Mouse (Mus musculus): ENCODE data around the gene Swi5. TPM values are rescaled to one million over a fixed set of nuclear protein-coding genes. Genes with fewer than 3 reads are reported as not detected.
"Not testable (repeated sequence)": the region's sequence is repeated elsewhere in the genome, so short reads cannot be mapped to it uniquely, and the experiment has no call there.

Swi5 gene
- polyA plus RNA-seq, 1 experiment from 2014 or later: 531 TPM

DNA sequence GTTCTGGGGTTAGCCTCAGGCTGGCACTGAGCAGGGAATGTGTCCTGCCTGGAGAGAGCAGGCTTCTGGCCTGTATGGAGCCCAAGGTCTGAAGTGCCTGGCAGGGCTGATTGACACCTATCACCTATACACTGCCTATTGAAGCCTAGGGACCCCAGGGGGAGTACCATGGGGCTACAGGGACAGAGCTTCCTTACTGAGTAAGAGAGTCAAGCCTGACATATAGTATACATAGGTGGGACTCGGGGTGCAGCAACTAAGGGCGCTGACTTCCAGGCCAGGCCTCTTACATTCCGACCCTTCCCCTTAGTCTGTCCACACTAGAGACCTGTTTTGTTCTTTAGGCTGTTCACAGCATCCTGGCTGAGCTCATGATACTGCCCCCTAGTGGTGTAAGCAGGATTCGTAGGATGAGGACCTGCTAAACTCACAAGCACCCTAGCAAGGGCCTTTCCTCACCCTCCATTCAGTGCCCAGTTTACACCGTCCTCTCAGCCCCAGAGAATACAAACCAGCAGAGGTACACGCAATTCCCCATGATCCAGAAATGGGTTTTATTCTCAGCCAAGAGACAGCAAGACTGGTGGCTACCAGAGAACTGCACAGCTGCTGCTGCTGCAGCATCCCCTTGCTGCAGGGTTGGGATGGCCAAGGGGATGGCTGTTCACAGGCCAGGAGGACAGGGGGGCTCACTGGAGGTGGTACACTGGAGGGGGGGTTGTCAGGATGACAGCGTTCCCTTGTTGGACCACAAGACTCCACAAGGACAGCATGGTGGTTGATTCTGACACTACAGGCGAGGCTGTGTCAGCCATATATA, 20.3 kb upstream of the Swi5 start:
- peak; percentile 67 for DNase-seq (ENCODE audit: extremely low spot score, low spot score)
- Histone ChIP-seq H3K4me1 (peaks cover 44% of the 10 kb centered on the region), H3K9me3 (no peaks in the 10 kb centered on the region), H3K4me3 (no peak overlapping the region), H3K27ac (no peak overlapping the region), H3K36me3 (replicated peaks) (peaks cover 69% of the 10 kb centered on the region), H3K27me3 (ENCODE audit: poor library complexity, severe bottlenecking) (peaks cover 27% of the 10 kb centered on the region)
- 47% methylated on average over 8 of the region's 8 CpGs for WGBS

- peaks cover 78% of the 10 kb centered on the region for H3K36me3 ChIP-seq (replicated peaks)
- DNase-seq (ENCODE audit: extremely low spot score, low spot score): no peak
- H3K27me3 ChIP-seq (ENCODE audit: poor library complexity, severe bottlenecking): peaks cover 19% of the 10 kb centered on the region
- 90% methylated on average over 6 of the region's 6 CpGs for WGBS
- H3K9me3 ChIP-seq: no peaks in the 10 kb centered on the region
- H3K27ac ChIP-seq: no peak overlapping the region
- no peak overlapping the region for H3K4me3 ChIP-seq
- peaks cover 38% of the 10 kb centered on the region for H3K4me1 ChIP-seq
These were observed 19.4 kb upstream of the Swi5 start for GRCm38 (mm10) chr2:32307247-32307798.

- Histone ChIP-seq H3K4me3 (no peak overlapping the region), H3K27ac (no peak overlapping the region), H3K27me3 (ENCODE audit: poor library complexity, severe bottlenecking) (peaks cover 14% of the 10 kb centered on the region), H3K36me3 (replicated peaks) (peaks cover 89% of the 10 kb centered on the region), H3K9me3 (no peaks in the 10 kb centered on the region), H3K4me1 (peaks cover 26% of the 10 kb centered on the region)
- no peak for DNase-seq (ENCODE audit: extremely low spot score, low spot score)
- WGBS: 82% methylated on average over 9 of the region's 9 CpGs
These were observed 18.3 kb upstream of the Swi5 start for GRCm38 (mm10) chr2:32306176-32306575.

DNA sequence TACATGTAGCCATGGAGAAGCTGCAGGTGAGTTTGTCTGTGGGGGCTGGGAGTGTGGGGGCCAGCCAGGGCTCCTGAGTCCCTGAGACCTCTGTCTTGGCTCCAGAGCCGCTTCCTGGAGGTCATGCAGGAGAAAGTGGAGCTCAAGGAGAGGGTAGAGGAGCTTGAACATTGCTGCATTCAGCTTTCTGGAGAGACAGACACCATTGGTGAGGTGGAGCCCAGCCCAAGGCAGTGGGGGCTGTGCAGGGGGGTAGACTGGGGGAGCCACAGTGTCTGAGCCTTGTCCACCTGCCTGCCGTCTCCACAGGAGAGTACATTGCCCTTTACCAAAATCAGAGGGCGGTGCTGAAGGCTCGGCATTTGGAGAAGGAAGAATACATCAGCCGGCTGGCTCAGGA, 17.8 kb upstream of the Swi5 start:
- H3K4me3 ChIP-seq: no peak overlapping the region
- peaks cover 94% of the 10 kb centered on the region for H3K36me3 ChIP-seq (replicated peaks)
- 90% methylated on average over 5 of the region's 5 CpGs for WGBS
- peaks cover 9% of the 10 kb centered on the region for H3K27me3 ChIP-seq (ENCODE audit: poor library complexity, severe bottlenecking)
- H3K9me3 ChIP-seq: no peaks in the 10 kb centered on the region
- peaks cover 21% of the 10 kb centered on the region for H3K4me1 ChIP-seq
- DNase-seq (ENCODE audit: extremely low spot score, low spot score): no peak
- H3K27ac ChIP-seq: no peak overlapping the region

GRCm38 (mm10) chr2:32304145-32304832, 16.4 kb upstream of the Swi5 start:
- WGBS: 57% methylated on average over 8 of the region's 8 CpGs
- Histone ChIP-seq H3K27me3 (ENCODE audit: poor library complexity, severe bottlenecking) (no peaks in the 10 kb centered on the region), H3K9me3 (no peaks in the 10 kb centered on the region), H3K4me1 (peaks cover 12% of the 10 kb centered on the region; the same call in 1 of the 2 replicates), H3K4me3 (no peak overlapping the region), H3K27ac (no peak overlapping the region), H3K36me3 (replicated peaks) (peaks cover 94% of the 10 kb centered on the region)
- DNase-seq (ENCODE audit: extremely low spot score, low spot score): peak; percentile 55

DNA sequence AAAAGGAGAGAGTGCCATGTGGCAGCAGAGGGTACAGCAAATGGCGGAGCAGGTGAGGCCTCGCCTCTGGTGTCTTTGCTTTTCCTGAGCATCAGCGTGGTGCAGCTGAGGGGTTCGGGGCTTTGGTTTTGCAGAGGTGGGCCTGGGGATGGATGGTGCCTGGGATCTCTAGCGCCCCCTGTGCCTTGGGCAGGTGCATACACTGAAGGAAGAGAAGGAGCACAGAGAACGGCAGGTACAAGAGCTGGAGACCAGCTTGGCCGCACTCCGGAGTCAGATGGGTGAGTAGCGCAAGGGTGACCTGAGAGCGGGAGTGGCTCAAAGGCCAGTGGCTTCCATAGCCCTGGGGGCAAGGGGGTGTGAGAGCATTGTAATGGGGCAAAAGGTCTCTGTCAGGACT, 15.1 kb upstream of the Swi5 start:
- H3K27me3 ChIP-seq (ENCODE audit: poor library complexity, severe bottlenecking): no peaks in the 10 kb centered on the region
- peaks cover 7% of the 10 kb centered on the region; the same call in 1 of the 2 replicates for H3K4me1 ChIP-seq
- DNase-seq (ENCODE audit: extremely low spot score, low spot score): no peak
- peaks cover 97% of the 10 kb centered on the region for H3K36me3 ChIP-seq (replicated peaks)
- H3K4me3 ChIP-seq: no peak overlapping the region
- 89% methylated on average over 10 of the region's 10 CpGs for WGBS
- no peak overlapping the region for H3K27ac ChIP-seq
- no peaks in the 10 kb centered on the region for H3K9me3 ChIP-seq

DNA sequence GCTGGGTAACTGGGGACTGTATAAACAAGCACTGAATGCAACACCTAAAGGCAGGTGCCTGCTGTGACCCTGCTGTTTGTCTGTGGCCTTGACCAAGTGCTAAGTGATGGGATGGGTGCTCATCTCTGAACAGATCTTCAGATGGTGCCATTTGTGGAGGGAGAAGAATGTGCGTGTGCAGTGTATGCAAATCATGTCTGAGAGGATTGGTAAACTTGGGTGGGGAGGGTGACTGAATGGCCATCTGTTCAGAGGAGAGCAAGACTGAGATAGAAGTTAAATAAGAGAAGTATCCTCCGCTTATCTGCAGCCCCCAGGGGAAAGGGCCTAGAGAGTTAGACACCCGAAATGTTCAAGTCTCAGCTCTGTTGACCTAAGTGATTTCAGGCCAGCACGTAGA, 11.6 kb upstream of the Swi5 start:
- H3K27me3 ChIP-seq (ENCODE audit: poor library complexity, severe bottlenecking): no peaks in the 10 kb centered on the region
- H3K4me3 ChIP-seq: no peak overlapping the region
- H3K27ac ChIP-seq: no peak overlapping the region
- 95% methylated on average over 4 of the region's 4 CpGs for WGBS
- H3K36me3 ChIP-seq (replicated peaks): peaks cover 92% of the 10 kb centered on the region
- H3K9me3 ChIP-seq: no peaks in the 10 kb centered on the region
- peaks cover under 1% of the 10 kb centered on the region; the same call in 1 of the 2 replicates for H3K4me1 ChIP-seq
- no peak for DNase-seq (ENCODE audit: extremely low spot score, low spot score)

GRCm38 (mm10) chr2:32295842-32296241, 8.0 kb upstream of the Swi5 start:
- not testable (repeated sequence) for H3K9me3 ChIP-seq; DNase-seq (ENCODE audit: extremely low spot score, low spot score); H3K4me3 ChIP-seq; H3K4me1 ChIP-seq; H3K27ac ChIP-seq; H3K27me3 ChIP-seq (ENCODE audit: poor library complexity, severe bottlenecking)
- WGBS: 79% methylated on average over 2 of the region's 2 CpGs
- H3K36me3 ChIP-seq (replicated peaks): peaks cover 77% of the 10 kb centered on the region

DNA sequence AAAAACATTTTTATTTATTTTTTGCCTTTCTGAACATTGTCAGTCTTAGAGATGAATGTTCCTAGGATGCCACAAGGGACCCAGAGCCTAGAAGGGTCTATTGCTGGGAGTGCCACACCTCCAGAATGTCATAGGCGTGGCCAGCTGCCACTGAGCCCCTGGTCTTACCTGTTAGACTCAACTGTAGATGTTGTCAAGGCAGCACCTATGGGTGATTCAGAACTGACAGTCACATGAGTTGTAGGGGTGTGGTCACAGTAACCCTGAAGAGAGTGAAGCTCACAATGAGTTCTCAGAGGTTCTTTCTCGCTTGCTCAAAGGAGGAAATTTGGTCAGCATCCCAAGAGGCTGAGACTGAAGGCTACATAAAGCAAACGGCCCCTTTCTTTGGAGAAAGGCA, 7.4 kb upstream of the Swi5 start:
- H3K4me3 ChIP-seq: no peak overlapping the region
- peaks cover 73% of the 10 kb centered on the region for H3K36me3 ChIP-seq (replicated peaks)

GRCm38 (mm10) chr2:32294348-32294747, 6.5 kb upstream of the Swi5 start:
- H3K36me3 ChIP-seq (replicated peaks): peaks cover 64% of the 10 kb centered on the region
- DNase-seq (ENCODE audit: extremely low spot score, low spot score): no peak
- H3K4me3 ChIP-seq: no peak overlapping the region
- H3K27me3 ChIP-seq (ENCODE audit: poor library complexity, severe bottlenecking): no peaks in the 10 kb centered on the region
- no peak overlapping the region for H3K27ac ChIP-seq
- peaks cover 1% of the 10 kb centered on the region; the same call in 1 of the 2 replicates for H3K4me1 ChIP-seq
- WGBS: 90% methylated on average over 8 of the region's 8 CpGs
- no peaks in the 10 kb centered on the region for H3K9me3 ChIP-seq

More for the DNA sequence above, 7.4 kb upstream of the Swi5 start:
- no peaks in the 10 kb centered on the region for H3K4me1 ChIP-seq
- H3K27ac ChIP-seq: no peak overlapping the region
- DNase-seq (ENCODE audit: extremely low spot score, low spot score): no peak
- 91% methylated on average over 3 of the region's 3 CpGs for WGBS
- no peaks in the 10 kb centered on the region for H3K9me3 ChIP-seq
- H3K27me3 ChIP-seq (ENCODE audit: poor library complexity, severe bottlenecking): no peaks in the 10 kb centered on the region

GRCm38 (mm10) chr2:32289578-32289977, 1.7 kb upstream of the Swi5 start:
- Histone ChIP-seq H3K27me3 (ENCODE audit: poor library complexity, severe bottlenecking) (no peaks in the 10 kb centered on the region), H3K4me1 (peaks cover 23% of the 10 kb centered on the region), H3K9me3 (no peaks in the 10 kb centered on the region), H3K27ac (no peak overlapping the region), H3K36me3 (replicated peaks) (peaks cover 39% of the 10 kb centered on the region), H3K4me3 (peak overlapping the region; percentile 95; the same call in 1 of the 2 replicates)
- no peak for DNase-seq (ENCODE audit: extremely low spot score, low spot score)

DNA sequence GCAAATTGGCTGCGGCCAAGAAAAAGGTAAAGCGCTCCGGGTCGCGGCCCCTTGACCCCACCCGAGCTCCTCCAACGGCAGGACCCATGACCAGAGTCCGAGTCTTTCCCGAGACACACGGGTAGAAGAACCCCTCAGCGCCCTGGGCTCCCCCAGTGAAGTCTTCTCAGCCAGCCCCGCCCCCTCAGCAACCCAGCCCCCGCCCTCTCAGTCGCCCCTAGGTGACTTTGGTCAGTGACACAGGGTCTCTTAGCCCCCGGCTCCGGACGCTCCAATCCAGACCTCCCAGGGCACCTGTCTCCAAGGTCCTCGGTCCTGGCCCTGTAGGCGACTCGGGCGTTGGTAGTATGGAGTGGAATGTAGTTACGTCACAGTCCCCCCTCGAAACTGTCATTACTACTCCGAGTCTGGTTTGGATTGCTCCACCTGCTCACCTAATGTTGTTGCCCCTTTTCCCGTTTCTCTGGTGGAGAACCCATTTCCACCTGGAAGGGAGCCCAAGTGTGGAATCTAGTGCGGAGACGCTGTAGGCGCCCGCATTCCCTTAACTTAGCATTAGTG, 576 bp upstream of the Swi5 start:
- peaks cover 23% of the 10 kb centered on the region for H3K4me1 ChIP-seq
- no peaks in the 10 kb centered on the region for H3K9me3 ChIP-seq
- no peaks in the 10 kb centered on the region for H3K27me3 ChIP-seq (ENCODE audit: poor library complexity, severe bottlenecking)
- H3K36me3 ChIP-seq (replicated peaks): peaks cover 44% of the 10 kb centered on the region
- peak overlapping the region; percentile 90 for H3K27ac ChIP-seq
- 6% methylated on average over 24 of the region's 29 CpGs for WGBS
- no peak for DNase-seq (ENCODE audit: extremely low spot score, low spot score)
- peak overlapping the region; percentile 95 for H3K4me3 ChIP-seq

All from forebrain, embryonic 10.5 days (tissue).